Mouse (Mus musculus) urinary bladder, postnatal 4 days (tissue): ENCODE data around the gene R3hdm4.

Source experiments
- DNase-seq, 2 experiments: peaks; one replicate each; pipeline ENCODE4 v3.0.0; 2021 to 2022; ENCODE audit warnings: low spot score in 2 of 2

Gene R3hdm4

DNA sequence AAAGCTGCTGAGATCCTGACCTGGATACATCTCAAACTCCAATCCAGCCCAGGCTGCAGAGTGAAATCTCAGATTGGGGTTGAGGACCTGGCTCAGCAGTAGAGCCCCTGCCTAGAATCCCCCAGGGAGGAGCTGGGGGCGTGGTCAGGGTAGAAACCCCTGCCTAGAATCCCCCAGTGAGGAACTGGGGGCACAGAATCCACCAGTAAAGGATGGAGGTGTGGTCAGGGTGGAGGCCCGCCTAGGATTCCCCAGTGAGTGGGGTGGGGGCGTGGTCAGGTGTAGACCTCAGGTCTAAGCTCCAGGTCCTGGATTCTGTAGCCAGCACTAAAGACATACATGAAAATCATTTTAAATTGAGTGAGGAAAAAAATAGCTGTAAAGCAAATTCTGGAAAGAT, 48.1 kb downstream of the R3hdm4 start:
- DNase-seq: no peak

DNA sequence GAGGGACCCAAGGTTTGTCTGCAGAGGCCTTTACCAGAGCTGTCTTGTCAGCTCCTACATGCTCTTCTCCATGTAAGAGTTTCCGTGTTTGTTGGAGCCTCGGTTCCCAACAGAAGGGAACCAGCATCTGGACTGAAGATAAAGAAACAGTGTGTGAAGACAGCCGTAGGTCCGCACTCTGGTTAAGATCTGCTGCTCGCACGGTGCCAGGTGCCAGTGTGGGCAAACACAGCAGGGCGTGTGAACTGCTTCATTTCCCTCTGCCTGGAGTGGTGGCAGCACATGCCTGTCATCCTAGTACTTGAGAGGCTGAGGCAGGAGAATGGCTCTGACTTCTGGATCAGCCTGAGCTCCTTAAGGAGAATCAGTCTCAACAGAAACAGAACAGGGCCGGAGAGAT, 49.2 kb downstream of the R3hdm4 start:
- DNase-seq: no peak

DNA sequence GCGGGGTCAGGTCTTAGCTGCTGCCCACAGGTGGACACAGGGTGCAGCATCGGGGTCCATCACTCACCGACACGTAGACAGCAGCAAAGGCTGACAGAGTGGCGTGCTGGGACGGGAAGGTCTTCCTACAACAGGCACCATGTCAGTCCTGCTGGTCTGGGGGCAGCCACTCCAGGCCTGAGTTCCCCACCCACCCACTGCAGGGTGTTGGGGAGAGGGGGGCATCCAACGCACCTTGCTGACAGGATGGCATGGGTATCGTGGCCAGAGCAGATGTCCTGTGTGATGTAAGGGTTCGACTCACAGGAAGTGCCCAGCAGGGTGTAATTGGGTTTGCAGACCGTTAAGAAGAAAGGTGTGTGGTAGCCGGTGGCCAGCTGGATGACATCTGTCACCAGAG, 54.4 kb downstream of the R3hdm4 start:
- no peak for DNase-seq

DNA sequence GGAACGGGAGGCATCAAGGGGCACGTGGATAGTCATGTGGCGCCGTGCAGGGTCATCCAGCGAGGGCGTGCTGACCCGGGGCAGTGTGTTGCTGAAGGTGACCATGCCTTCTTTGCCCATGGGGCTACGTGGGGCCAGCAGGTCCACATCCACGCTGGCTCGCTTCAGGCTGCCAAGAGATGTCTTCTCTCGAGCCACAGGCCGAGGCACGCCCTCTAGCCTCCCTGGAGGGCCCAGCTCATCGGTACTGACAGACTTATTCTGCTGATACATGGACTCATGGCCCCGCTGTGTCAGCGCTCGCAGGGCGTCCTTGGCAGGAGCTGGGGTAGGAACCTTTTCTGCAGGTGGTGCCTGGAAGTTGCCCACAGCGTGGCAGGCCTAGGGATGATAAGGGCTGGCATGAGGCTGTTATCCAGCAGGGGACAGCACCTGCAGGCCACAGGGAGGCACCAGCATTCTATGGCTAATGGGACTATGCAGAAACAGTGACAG, 55.2 kb downstream of the R3hdm4 start:
- DNase-seq: no peak

DNA sequence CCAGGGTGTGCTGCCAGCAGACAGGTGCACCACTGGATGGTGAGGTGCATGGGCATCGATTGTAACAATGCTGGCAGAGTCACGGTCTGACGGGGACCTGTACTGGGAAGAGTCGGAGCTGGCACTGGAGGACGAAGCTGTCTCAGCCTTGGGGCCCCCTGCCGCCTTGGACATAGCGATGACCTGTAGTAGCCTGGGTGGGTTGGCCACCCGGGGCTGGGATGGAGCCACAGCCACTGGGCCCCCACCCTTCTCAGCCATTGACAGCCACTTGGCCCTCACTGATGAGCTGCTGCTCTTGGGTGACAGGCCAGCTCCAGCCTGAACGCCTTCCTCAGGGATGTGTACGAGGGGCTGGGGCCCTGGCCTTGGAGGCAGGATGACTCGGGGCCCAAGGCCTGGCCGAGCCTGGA, 55.8 kb downstream of the R3hdm4 start:
- no peak for DNase-seq

DNA sequence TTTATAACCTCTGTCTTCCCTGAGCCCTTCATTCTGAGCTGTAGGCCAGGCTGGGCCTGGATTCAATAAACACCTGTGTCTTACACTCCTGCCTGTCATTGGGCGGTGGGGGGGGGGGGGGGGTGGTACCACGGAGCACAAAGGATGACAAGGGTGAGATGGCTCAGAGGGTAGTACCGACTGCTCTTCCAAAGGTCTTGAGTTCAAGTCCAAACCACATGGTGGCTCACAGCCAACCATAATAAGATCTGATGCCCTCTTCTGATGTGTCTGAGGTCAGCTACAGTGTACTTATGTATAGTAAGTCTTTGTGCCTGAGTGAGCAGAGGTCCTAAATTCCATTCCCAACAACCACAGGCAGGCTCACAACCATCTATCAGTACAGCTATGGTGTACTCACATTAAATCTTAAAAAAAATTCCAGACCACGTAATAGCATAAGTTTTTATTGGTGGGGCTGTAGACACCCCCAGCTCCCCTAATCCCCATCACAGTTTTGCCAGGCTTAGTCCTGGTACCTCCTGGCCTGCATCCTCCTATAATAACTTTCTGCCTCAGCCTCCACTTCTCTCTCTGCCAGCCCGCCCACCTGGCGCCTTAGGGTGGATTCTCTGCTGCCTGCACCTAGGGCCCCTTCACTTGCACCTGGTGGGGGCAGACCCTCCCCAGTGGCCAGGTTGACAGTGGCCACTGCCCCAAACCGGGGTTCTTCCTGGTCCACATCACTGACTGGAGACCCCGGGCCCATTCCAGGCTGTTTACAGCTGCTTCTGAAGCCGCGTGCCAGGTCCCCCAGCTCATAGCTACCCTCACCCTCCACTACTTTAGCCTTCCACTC, 56.4 kb downstream of the R3hdm4 start:
- DNase-seq: no peak

DNA sequence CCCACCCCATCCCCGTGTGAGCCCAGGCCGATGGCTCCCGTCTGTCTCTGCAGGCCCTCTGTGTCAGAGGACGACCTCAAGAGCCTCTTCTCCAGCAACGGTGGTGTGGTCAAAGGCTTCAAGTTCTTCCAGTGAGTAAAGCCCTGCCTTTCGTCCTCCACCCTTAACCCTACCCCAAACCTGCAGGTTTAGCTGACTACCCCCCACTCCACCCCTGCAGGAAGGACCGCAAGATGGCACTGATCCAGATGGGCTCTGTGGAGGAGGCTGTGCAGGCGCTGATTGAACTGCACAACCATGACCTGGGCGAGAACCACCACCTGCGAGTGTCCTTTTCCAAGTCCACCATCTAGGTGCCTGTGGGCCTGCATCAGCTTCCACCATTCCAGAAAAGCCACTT, 58.1 kb downstream of the R3hdm4 start:
- no peak for DNase-seq

DNA sequence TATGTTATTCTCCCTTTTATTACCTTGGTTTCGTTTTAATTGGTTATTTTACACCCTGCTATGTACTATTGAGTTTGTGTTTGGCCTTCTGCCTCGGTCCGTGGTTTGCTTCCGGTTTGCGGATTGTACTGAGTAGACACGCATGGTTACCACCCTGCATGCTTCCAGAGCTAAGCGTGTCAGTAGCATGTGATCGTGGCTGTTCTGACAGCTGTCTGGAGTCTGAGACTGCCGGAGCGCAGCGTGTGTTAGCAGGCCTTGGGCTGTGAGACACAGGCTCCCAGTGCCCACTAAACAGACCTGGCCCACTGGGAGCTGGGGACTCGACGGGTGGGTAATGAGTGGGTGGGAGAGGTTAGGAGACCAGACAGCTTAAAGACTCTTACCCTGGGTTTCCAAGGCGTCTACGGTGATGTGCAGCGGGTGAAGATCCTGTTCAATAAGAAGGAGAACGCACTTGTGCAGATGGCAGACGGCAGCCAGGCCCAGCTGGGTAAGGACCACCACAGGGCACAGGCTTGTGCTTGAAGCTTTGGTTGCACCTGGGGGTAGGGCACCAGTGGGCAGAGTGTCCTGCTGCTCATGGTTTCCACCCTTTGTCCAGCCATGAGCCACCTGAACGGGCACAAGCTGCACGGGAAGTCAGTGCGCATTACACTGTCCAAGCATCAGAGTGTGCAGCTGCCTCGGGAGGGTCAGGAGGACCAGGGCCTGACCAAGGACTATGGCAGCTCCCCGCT, 58.8 kb downstream of the R3hdm4 start:
- no peak for DNase-seq

DNA sequence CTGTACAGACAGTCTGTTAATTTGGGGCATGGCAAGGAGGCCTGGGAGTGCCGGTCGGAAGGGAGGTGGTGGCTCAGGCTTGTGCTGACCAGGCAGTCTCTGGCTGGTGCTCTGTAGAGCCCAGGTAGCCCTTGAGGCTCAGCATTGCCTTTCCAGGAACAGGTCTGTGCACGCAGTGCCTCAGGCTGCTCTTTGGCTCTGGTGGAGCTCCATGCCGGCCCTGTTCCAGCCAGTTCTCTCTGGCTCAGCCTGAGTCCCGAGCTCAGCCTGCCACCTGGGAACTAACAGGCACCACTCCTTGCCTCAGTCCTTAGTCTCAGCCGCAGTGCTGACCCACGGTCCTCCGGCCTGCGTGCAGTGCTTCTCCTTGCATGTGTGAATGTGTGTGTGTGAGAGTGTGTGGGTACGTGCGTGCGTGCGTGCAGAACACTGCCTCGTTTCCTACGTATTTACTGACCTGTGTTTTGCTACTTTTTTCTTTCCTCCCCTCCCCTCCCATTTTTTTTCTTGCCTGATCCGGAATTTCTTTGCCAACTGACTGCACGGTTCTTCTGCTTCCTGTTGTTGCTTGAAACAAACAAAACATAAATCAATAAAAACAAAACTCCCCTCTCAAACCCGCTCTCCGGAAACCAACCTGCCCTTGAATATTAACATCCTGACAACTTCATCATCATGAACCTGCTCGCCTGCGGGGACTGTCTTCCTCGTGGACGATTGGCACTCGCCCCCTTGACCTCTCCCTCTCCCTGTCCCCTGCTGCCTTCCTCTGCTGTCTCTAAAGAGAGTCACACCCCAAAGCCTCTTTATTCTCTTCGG, 59.6 kb downstream of the R3hdm4 start:
- no peak for DNase-seq

DNA sequence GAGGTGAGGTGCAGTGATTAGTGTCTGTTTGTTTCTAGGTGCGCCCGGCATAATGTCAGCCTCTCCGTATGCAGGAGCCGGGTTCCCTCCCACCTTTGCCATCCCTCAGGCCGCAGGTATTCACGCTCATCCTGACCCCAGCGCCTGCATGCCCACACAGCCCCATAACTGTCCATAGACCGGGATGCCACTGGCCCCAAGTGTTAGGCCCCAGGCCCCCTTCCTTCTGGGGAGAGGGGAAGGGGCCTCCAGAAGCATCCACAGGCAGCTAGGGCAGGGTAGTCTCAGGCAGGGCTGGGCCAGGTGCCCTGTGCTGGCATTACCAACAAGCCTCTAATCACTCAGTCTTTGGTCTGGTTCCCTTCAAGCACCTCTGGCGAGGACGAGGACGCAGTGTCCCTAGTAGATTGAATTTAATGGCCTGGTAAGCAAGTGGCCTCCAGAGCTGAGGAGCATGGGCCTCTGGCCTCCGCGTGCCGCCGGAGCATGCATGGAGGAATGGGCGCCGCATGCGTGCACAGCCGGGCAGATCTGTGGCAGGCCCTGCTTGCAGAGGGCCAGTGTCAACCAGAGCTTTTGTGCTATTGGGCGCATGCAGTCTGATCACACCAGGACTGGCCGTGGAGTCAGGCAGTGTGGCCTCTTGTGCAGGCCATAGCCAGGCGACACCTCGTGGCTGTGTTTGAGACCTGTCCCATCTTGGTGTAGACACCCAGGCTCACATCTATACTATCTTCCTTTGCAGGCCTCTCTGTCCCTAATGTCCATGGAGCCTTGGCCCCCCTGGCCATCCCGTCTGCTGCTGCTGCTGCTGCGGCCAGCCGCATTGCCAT, 60.7 kb downstream of the R3hdm4 start:
- DNase-seq: no peak
